Mouse (Mus musculus) CH12.LX (cell line): ENCODE results near the gene Ccdc78.

Source experiments
- GABPA ChIP-seq: IDR thresholded peaks from 2 replicates; pipeline ENCODE4 v1.6.1; 2012; ENCODE audit warnings: low read depth, low read length, improper control_type of control experiment, inconsistent platforms; ENCODE audit not compliant: insufficient replicate concordance
- IRF4 ChIP-seq: IDR thresholded peaks from 2 replicates; pipeline ENCODE4 v1.6.1; 2014; ENCODE audit warnings: low read depth, mild to moderate bottlenecking, inconsistent platforms, low read length, improper control_type of control experiment
- RCOR1 ChIP-seq: conservative IDR thresholded peaks from 2 replicates; pipeline ENCODE4 v1.6.1; 2012; ENCODE audit warnings: low read depth, mild to moderate bottlenecking, inconsistent platforms, low read length, improper control_type of control experiment
- SIN3A ChIP-seq: IDR thresholded peaks from 2 replicates; pipeline ENCODE4 v1.6.1; 2012; ENCODE audit warnings: low read length, improper control_type of control experiment, inconsistent platforms
- TCF12 ChIP-seq: IDR thresholded peaks from 2 replicates; pipeline ENCODE4 v1.6.1; 2014; ENCODE audit warnings: low read depth, mild to moderate bottlenecking, inconsistent platforms, low read length, improper control_type of control experiment
- ZC3H11A ChIP-seq: IDR thresholded peaks from 2 replicates; pipeline ENCODE4 v1.6.1; 2012; ENCODE audit warnings: low read depth, mild to moderate bottlenecking, inconsistent platforms, low read length, improper control_type of control experiment

DNA sequence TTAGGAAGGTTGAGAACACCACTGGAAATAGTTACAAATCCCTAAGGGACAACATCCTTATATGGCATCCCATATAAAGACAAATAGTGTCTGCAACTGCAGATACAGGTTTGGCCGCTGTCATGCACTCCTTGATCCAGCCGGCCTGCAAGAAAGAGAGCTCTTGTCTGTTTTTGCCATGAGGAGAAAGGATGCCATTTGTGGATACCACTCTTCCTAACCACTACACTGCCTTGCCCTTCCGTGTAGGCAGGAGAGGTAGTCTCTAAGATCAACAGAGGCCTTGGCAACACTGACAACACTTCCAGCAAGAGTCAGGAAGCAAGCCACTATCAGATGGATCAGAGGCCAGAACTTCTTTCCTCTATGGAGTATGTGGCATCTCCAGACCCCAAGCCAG, at the start of gene Ccdc78:
- TF ChIP-seq RCOR1 (no peak), IRF4 (no peak), GABPA (no peak), ZC3H11A (no peak), SIN3A (no peak), TCF12 (no peak)
